Mouse (Mus musculus) intestine, embryonic 14.5 days (tissue): ENCODE data around the gene Tagap1. TPM values are rescaled to one million over a fixed set of nuclear protein-coding genes. Genes with fewer than 3 reads are reported as not detected.
"Not testable (repeated sequence)": the region's sequence is repeated elsewhere in the genome, so short reads cannot be mapped to it uniquely, and the experiment has no call there.

Experiments
- ATAC-seq: fragments of 200-750 bp; cut with Nextera tagmentation; replicated peaks from 2 replicates; pipeline ENCODE4 v1.8.0; 2017; ENCODE audit warnings: low read depth, moderate number of reproducible peaks, moderate TSS enrichment, moderate library complexity; ENCODE audit not compliant: low FRiP score, low TSS enrichment
- DNase-seq: peaks from one replicate; pipeline ENCODE4 v3.0.0-alpha.2; 2018; ENCODE audit warnings: low spot score
- H3K27ac ChIP-seq: fragments of 300-500 bp; sonication (generic); 2 replicates; pipeline ENCODE4 v1.5.1; 2014; ENCODE audit warnings: low read depth, mild to moderate bottlenecking, control low read depth
- H3K27me3 ChIP-seq: fragments of 300-500 bp; sonication (generic); replicated peaks from 2 replicates; pipeline ENCODE4 v1.6.1; 2014; ENCODE audit warnings: low read length, control low read depth; ENCODE audit not compliant: control insufficient read depth, insufficient read depth
- H3K36me3 ChIP-seq: fragments of 300-500 bp; sonication (generic); 2 replicates; pipeline ENCODE4 v1.6.1; 2014; ENCODE audit warnings: low read length, control low read depth; ENCODE audit not compliant: control insufficient read depth, insufficient read depth
- H3K4me1 ChIP-seq: fragments of 300-500 bp; sonication (generic); replicated peaks from 2 replicates; pipeline ENCODE4 v1.6.1; 2014; ENCODE audit warnings: low read length, control low read depth, mixed read lengths; ENCODE audit not compliant: control insufficient read depth, insufficient read depth
- H3K4me2 ChIP-seq: fragments of 300-500 bp; sonication (generic); 2 replicates; pipeline ENCODE4 v1.6.1; 2014; ENCODE audit warnings: low read length
- H3K4me3 ChIP-seq: fragments of 300-500 bp; sonication (generic); 2 replicates; pipeline ENCODE4 v1.5.1; 2014; ENCODE audit warnings: low read depth, low read length, control low read depth, mixed read lengths
- H3K9ac ChIP-seq: fragments of 300-500 bp; sonication (generic); 2 replicates; pipeline ENCODE4 v1.6.1; 2014; ENCODE audit warnings: mild to moderate bottlenecking, low read length
- H3K9me3 ChIP-seq: fragments of 300-500 bp; sonication (generic); 2 replicates; pipeline ENCODE4 v1.6.1; 2016; ENCODE audit warnings: low read length, control low read depth; ENCODE audit not compliant: control insufficient read depth
- WGBS: fragments of 180-500 bp; shearing (Covaris S2); extraction: QIAGEN DNeasy Blood & Tissue Kit; methylation state at CpG from one replicate; pipeline ENCODE4 v1.1.7; 2014; 5-methylcytosine and 5-hydroxymethylcytosine counted together
- polyA plus RNA-seq: library from polyadenylated mRNA; unstranded; fragments of >200 nt; fragmentation: Nextera tagmentation; extraction: Ambion mirVana; gene quantifications from 2 replicates; pipeline ENCODE4 v1.2.1, GENCODE M21; 2014

The Tagap1 gene
- polyA plus RNA-seq, 1 experiment from 2014 or later = 62.2 TPM

DNA sequence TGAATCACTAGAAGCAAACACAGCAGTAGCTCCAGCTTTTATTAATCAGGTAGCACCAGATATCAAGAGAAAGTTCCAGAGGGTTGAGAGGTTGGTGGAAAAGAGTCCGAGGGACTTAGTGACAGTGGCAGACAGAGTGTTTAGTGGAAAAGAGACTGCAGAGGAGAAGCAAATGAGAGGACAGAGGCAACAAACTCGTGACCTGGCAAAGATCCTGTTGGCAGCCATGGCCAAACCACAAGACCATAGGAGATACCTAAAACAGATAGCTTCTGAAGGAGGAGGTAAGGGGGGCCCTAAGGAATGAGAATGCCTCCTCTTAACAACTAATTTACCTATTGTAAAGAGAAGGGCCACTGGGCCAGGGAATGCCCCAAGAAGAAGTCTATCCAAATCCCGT lies 41.6 kb downstream of the Tagap1 start:
- not testable (repeated sequence) for H3K4me1 ChIP-seq, DNase-seq, H3K9me3 ChIP-seq, H3K9ac ChIP-seq, H3K4me2 ChIP-seq, H3K36me3 ChIP-seq, H3K27ac ChIP-seq, H3K27me3 ChIP-seq, ATAC-seq, H3K4me3 ChIP-seq
- WGBS = 90% methylated on average over 3 of the region's 3 CpGs

- 100% methylated on average over 2 of the region's 4 CpGs for WGBS
- not testable (repeated sequence) for ATAC-seq, H3K36me3 ChIP-seq
Observed at GRCm38 (mm10) chr17:6915282-6915681, 45.7 kb downstream of the Tagap1 start.

GRCm38 (mm10) chr17:6914066-6914465 lies 46.9 kb downstream of the Tagap1 start:
- ATAC-seq, H3K27me3 ChIP-seq, H3K4me3 ChIP-seq, H3K9me3 ChIP-seq, H3K4me2 ChIP-seq, H3K9ac ChIP-seq, H3K36me3 ChIP-seq, DNase-seq, H3K27ac ChIP-seq, H3K4me1 ChIP-seq: not testable (repeated sequence)
- 57% methylated on average over 1 of the region's 6 CpGs for WGBS

More at GRCm38 (mm10) chr17:6915282-6915681, 45.7 kb downstream of the Tagap1 start:
- H3K4me2 ChIP-seq, H3K27me3 ChIP-seq, H3K27ac ChIP-seq, DNase-seq, H3K9me3 ChIP-seq, H3K9ac ChIP-seq, H3K4me1 ChIP-seq, H3K4me3 ChIP-seq: not testable (repeated sequence)

Other genes with a start within 250 kb of the Tagap1 start
- gene Ezr, start 178.4 kb downstream of the Tagap1 start, polyA plus RNA-seq = 159 and 176 TPM in 2 replicates
- gene Rsph3b, start 12.5 kb downstream of the Tagap1 start, polyA plus RNA-seq = 42.6 and 45.6 TPM in 2 replicates
- 207 and 216 TPM in 2 replicates for gene Rnaset2b, start 9.5 kb upstream of the Tagap1 start, polyA plus RNA-seq
- gene Gm49721, start 17.7 kb upstream of the Tagap1 start, polyA plus RNA-seq = 0.08 and 0.30 TPM in 2 replicates
- not detected in 2 replicates for gene Gm1604a, start 64.4 kb upstream of the Tagap1 start, polyA plus RNA-seq
- 15.1 and 16.5 TPM in 2 replicates for gene Rps6ka2, start 209.0 kb upstream of the Tagap1 start, polyA plus RNA-seq